Mouse (Mus musculus) heart, adult 2 months (tissue): ENCODE results near the gene Kif18b.

ENCODE experiments used
- CTCF ChIP-seq: fragments of 200-600 bp; IDR thresholded peaks from 2 replicates; pipeline ENCODE4 v1.8.1; 2022; ENCODE audit warnings: antibody characterized with exemption, mild to moderate bottlenecking, moderate library complexity
- EP300 ChIP-seq: fragments of 200-500 bp; IDR thresholded peaks from 2 replicates; pipeline ENCODE4 v1.6.1; 2011; ENCODE audit warnings: low read depth, low read length, control low read depth; ENCODE audit not compliant: insufficient read depth
- POLR2A ChIP-seq: fragments of 200-500 bp; IDR thresholded peaks from 2 replicates; pipeline ENCODE4 v1.6.1; 2011; ENCODE audit warnings: mild to moderate bottlenecking, low read depth, low read length, control low read depth; ENCODE audit not compliant: insufficient read depth

DNA sequence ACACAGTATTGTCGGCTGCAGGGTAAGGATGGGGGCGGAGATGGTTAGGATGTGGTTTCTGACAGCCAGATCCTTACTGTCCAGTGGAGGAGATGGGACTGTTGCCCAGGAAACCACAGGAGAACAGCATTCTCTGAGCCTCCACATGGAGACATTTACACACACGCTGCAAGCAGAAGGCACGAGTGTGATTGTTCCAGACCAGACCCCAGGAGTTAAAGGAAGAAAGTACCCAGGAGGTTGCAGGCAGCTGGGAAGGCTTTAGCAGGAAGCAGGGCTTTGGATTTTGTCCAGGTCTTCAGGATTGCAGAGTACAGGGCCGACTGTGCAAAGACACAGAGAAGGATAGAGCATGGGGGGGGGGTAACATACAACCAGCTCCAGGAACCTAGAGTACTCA is 46.7 kb upstream of the Kif18b start:
- TF ChIP-seq EP300 (no peak), POLR2A (no peak), CTCF (no peak)
